Mouse (Mus musculus) midbrain, embryonic 14.5 days (tissue): ENCODE measurements around the gene Kmt5a. TPM values are rescaled to one million over a fixed set of nuclear protein-coding genes. Genes with fewer than 3 reads are reported as not detected.

ENCODE experiments used
- ATAC-seq: fragments of 200-750 bp; cut with Nextera tagmentation; 2 replicates; pipeline ENCODE4 v1.8.0; 2017; ENCODE audit warnings: moderate number of reproducible peaks, moderate library complexity; ENCODE audit not compliant: low FRiP score, low TSS enrichment
- DNase-seq: peaks from one replicate; pipeline ENCODE4 v3.0.0-alpha.2; 2015
- H3K27ac ChIP-seq: fragments of 300-500 bp; sonication (generic); replicated peaks from 2 replicates; pipeline ENCODE4 v1.5.1; 2014; ENCODE audit warnings: mild to moderate bottlenecking, low read depth, low read length, moderate library complexity
- H3K27me3 ChIP-seq: fragments of 300-500 bp; sonication (generic); 2 replicates; pipeline ENCODE4 v1.6.1; 2014; ENCODE audit warnings: low read length, control low read depth, mixed read lengths; ENCODE audit not compliant: control insufficient read depth, insufficient read depth
- H3K36me3 ChIP-seq: fragments of 300-500 bp; sonication (generic); 2 replicates; pipeline ENCODE4 v1.6.1; 2014; ENCODE audit warnings: low read length, control low read depth; ENCODE audit not compliant: control insufficient read depth, insufficient read depth
- H3K4me1 ChIP-seq: fragments of 300-500 bp; sonication (generic); 2 replicates; pipeline ENCODE4 v1.6.1; 2014; ENCODE audit warnings: mild to moderate bottlenecking, antibody characterized with exemption, low read length, control low read depth; ENCODE audit not compliant: control insufficient read depth, insufficient read depth
- H3K4me2 ChIP-seq: fragments of 300-500 bp; sonication (generic); 2 replicates; pipeline ENCODE4 v1.6.1; 2014; ENCODE audit warnings: mild to moderate bottlenecking, low read length, moderate library complexity
- H3K4me3 ChIP-seq: fragments of 300-500 bp; sonication (generic); replicated peaks from 2 replicates; pipeline ENCODE4 v1.5.1; 2014; ENCODE audit warnings: low read depth, low read length
- H3K9ac ChIP-seq: fragments of 300-500 bp; sonication (generic); replicated peaks from 2 replicates; pipeline ENCODE4 v1.6.1; 2014; ENCODE audit warnings: mild to moderate bottlenecking, low read length, moderate library complexity
- H3K9me3 ChIP-seq: fragments of 300-500 bp; sonication (generic); 2 replicates; pipeline ENCODE4 v1.6.1; 2016; ENCODE audit warnings: low read length, control low read depth, mixed read lengths; ENCODE audit not compliant: control insufficient read depth
- WGBS: fragments of 180-500 bp; shearing (Covaris S2); extraction: QIAGEN DNeasy Blood & Tissue Kit; methylation state at CpG from one replicate; pipeline ENCODE4 v1.1.7; 2014; 5-methylcytosine and 5-hydroxymethylcytosine counted together
- polyA plus RNA-seq: library from polyadenylated mRNA; unstranded; fragments of >200 nt; fragmentation: Nextera tagmentation; extraction: Ambion mirVana; gene quantifications from 2 replicates; pipeline ENCODE4 v1.2.1, GENCODE M21; 2014

The Kmt5a gene
- polyA plus RNA-seq, 1 experiment from 2014 or later: 20.9 TPM

GRCm38 (mm10) chr5:124483655-124484396 lies 44.1 kb downstream of the Kmt5a start:
- no peaks in the 10 kb centered on the region for H3K36me3 ChIP-seq
- H3K27ac ChIP-seq: peak overlapping the region; percentile 98
- ATAC-seq: peak; percentile 54; the same call in 1 of the 2 replicates
- peak overlapping the region; percentile 64 for H3K4me3 ChIP-seq
- no peaks in the 10 kb centered on the region for H3K9me3 ChIP-seq
- 8% methylated on average over 15 of the region's 15 CpGs for WGBS
- peak overlapping the region; percentile 85 for H3K9ac ChIP-seq
- H3K4me1 ChIP-seq: peaks cover 9% of the 10 kb centered on the region
- no peak for DNase-seq
- H3K4me2 ChIP-seq: peak overlapping the region; percentile 63
- no peaks in the 10 kb centered on the region for H3K27me3 ChIP-seq

DNA sequence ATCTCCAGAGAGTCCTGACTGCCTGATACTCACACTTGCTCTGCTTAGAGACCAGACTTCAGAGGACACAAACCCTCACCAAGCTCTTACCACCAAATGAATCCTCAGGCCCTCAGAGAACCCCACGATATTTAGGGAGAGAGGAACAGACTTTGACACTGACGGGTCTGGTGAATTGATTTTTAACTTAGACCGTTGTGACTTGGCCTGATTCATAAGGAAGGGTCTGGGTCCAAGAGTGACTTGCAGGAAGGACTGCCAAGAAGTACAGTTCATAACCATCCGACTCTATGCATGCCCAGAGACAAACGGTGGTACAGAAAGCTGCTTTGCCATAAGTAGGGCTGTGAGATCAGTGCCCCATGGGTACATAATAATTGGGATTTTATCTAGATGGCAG lies 45.9 kb downstream of the Kmt5a start:
- no peak overlapping the region for H3K4me2 ChIP-seq
- H3K27ac ChIP-seq: no peak overlapping the region
- H3K9ac ChIP-seq: no peak overlapping the region
- H3K9me3 ChIP-seq: no peaks in the 10 kb centered on the region
- H3K4me3 ChIP-seq: no peak overlapping the region
- no peaks in the 10 kb centered on the region for H3K27me3 ChIP-seq
- ATAC-seq (no peak), DNase-seq (no peak)
- H3K36me3 ChIP-seq: peaks cover 5% of the 10 kb centered on the region; the same call in 1 of the 2 replicates
- 89% methylated on average over 5 of the region's 5 CpGs for WGBS
- peaks cover 8% of the 10 kb centered on the region; the same call in 1 of the 2 replicates for H3K4me1 ChIP-seq

DNA sequence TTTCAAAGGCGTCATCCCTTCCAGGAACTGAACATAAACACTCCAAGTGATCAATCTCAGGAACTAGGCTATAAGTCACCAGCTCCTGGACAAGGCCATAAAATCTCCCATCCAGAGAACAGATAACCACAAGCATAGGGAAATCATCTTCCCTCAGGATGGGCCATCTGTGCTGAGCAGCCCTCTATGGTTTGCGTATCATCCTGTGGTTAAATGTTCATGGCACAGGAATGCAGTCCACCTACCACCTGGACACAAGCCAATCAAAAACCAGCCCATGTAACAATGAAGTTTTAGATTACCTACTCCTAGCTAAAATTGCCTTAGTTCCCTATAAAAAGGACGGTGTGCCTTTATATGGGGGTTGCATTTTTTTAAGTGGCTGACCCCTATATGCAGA lies 49.2 kb downstream of the Kmt5a start:
- Histone ChIP-seq H3K27me3 (no peaks in the 10 kb centered on the region), H3K9me3 (no peaks in the 10 kb centered on the region), H3K9ac (no peak overlapping the region), H3K36me3 (peaks cover 34% of the 10 kb centered on the region), H3K4me1 (peaks cover 8% of the 10 kb centered on the region; the same call in 1 of the 2 replicates), H3K27ac (no peak overlapping the region), H3K4me3 (no peak overlapping the region), H3K4me2 (no peak overlapping the region)
- DNase-seq (no peak), ATAC-seq (no peak)
- 95% methylated on average over 3 of the region's 3 CpGs for WGBS

- Histone ChIP-seq H3K9ac (no peak overlapping the region), H3K4me1 (no peaks in the 10 kb centered on the region), H3K9me3 (no peaks in the 10 kb centered on the region), H3K4me2 (no peak overlapping the region), H3K36me3 (peaks cover 42% of the 10 kb centered on the region), H3K27ac (no peak overlapping the region), H3K4me3 (no peak overlapping the region), H3K27me3 (no peaks in the 10 kb centered on the region)
- no peak for DNase-seq
- WGBS: 96% methylated on average over 4 of the region's 4 CpGs
- no peak for ATAC-seq
Measured at GRCm38 (mm10) chr5:124491732-124492131, 52.0 kb downstream of the Kmt5a start.

GRCm38 (mm10) chr5:124492618-124493017 lies 52.9 kb downstream of the Kmt5a start:
- Histone ChIP-seq H3K9ac (no peak overlapping the region), H3K27me3 (no peaks in the 10 kb centered on the region), H3K9me3 (no peaks in the 10 kb centered on the region), H3K4me3 (no peak overlapping the region), H3K36me3 (peaks cover 42% of the 10 kb centered on the region), H3K4me1 (no peaks in the 10 kb centered on the region), H3K27ac (no peak overlapping the region), H3K4me2 (no peak overlapping the region)
- no peak for DNase-seq
- 94% methylated on average over 4 of the region's 4 CpGs for WGBS
- ATAC-seq: no peak

- Histone ChIP-seq H3K4me1 (no peaks in the 10 kb centered on the region), H3K4me3 (no peak overlapping the region), H3K27ac (no peak overlapping the region), H3K9ac (no peak overlapping the region), H3K4me2 (no peak overlapping the region), H3K36me3 (peaks cover 44% of the 10 kb centered on the region), H3K27me3 (no peaks in the 10 kb centered on the region), H3K9me3 (no peaks in the 10 kb centered on the region)
- DNase-seq (no peak), ATAC-seq (no peak)
- WGBS: 91% methylated on average over 11 of the region's 11 CpGs
Measured at GRCm38 (mm10) chr5:124493455-124493854, 53.7 kb downstream of the Kmt5a start.

- WGBS: 60% methylated on average over 7 of the region's 7 CpGs
Measured at GRCm38 (mm10) chr5:124495547-124495946, 55.8 kb downstream of the Kmt5a start.

GRCm38 (mm10) chr5:124496614-124497514 lies 57.1 kb downstream of the Kmt5a start:
- no peak for ATAC-seq

More at GRCm38 (mm10) chr5:124495547-124495946, 55.8 kb downstream of the Kmt5a start:
- H3K4me3 ChIP-seq: no peak overlapping the region
- no peak overlapping the region for H3K27ac ChIP-seq
- no peak overlapping the region for H3K4me2 ChIP-seq
- H3K4me1 ChIP-seq: no peaks in the 10 kb centered on the region
- H3K27me3 ChIP-seq: no peaks in the 10 kb centered on the region
- ATAC-seq (no peak), DNase-seq (peak; percentile 15)
- no peak overlapping the region for H3K9ac ChIP-seq
- no peaks in the 10 kb centered on the region for H3K9me3 ChIP-seq
- H3K36me3 ChIP-seq: peaks cover 40% of the 10 kb centered on the region

More at GRCm38 (mm10) chr5:124496614-124497514, 57.1 kb downstream of the Kmt5a start:
- Histone ChIP-seq H3K9ac (no peak overlapping the region), H3K27me3 (no peaks in the 10 kb centered on the region), H3K27ac (no peak overlapping the region), H3K9me3 (no peaks in the 10 kb centered on the region), H3K4me2 (no peak overlapping the region), H3K36me3 (peaks cover 32% of the 10 kb centered on the region), H3K4me3 (no peak overlapping the region), H3K4me1 (no peaks in the 10 kb centered on the region)
- DNase-seq: no peak
- 84% methylated on average over 15 of the region's 15 CpGs for WGBS
